Comparison of ENCODE assay signal across 21 mouse cellular contexts in the genomic region with DNA sequence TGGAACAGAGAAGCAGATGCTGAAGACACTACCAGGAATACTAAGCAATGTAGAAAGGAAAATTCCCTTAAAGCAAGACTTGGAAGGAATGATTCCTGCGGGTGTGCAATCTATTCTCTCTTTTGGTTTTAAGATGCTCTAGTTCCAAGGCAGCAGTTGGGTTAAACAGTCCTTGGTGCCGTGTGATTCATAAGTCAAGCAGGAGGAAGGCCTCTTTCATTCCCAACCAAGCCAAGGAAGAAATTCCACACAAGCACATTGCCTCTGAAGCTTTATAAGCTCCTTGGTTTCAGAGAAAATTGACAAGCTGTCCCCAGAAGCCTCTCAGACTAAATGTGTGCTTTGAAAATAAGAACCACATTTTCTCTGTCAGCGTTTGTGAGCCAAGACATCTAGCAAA.
A peak's percentile ranks its signal among the peaks of the same experiment; 100 is the strongest.
DNase-seq lines count a peak whose midpoint lies in the region; ATAC-seq and TF ChIP-seq lines count a peak whose summit lies in the region.
"Had no signal": no experiment of that assay in that cellular context is flagged by ENCODE, and none has a peak within 500 bp of the region (broad histone marks: within the 10 kb centered on the region; RNA-seq: fewer than 3 reads in every experiment).

No protein-coding gene starts in this region.

- WGBS in forebrain, postnatal 0 days: 54% methylated on average over 3 of the region's 3 CpGs
- WGBS in forebrain, embryonic 14.5 days: 72% methylated on average over 3 of the region's 3 CpGs
- WGBS in lung, embryonic 14.5 days: 50% methylated on average over 3 of the region's 3 CpGs
- WGBS in lung, adult 2 months: 64% methylated on average over 3 of the region's 3 CpGs

- H3K9me3 ChIP-seq in forebrain, postnatal 0 days (ENCODE audit: low read length): no peaks in the 10 kb centered on the region
- H3K9me3 ChIP-seq in forebrain, embryonic 14.5 days (replicated peaks; ENCODE audit: control insufficient read depth, low read length): no peaks in the 10 kb centered on the region
- H3K9me3 ChIP-seq in lung, embryonic 14.5 days (ENCODE audit: low read depth, low read length): no peaks in the 10 kb centered on the region
- H3K9me3 ChIP-seq: heart, embryonic 10.5 days; liver, embryonic 15.5 days; neural tube, embryonic 15.5 days had no signal

- no peak overlapping the region for H3K4me3 ChIP-seq in forebrain, postnatal 0 days (ENCODE audit: low read depth, low read length)
- no peak overlapping the region for H3K4me3 ChIP-seq in forebrain, embryonic 14.5 days (ENCODE audit: low read depth, low read length)
- H3K4me3 ChIP-seq in lung, embryonic 14.5 days (ENCODE audit: low read depth, low read length): no peak overlapping the region
- no peak overlapping the region for H3K4me3 ChIP-seq in lung, adult 2 months (replicated peaks; ENCODE audit: extremely low read depth, low read depth, low read length)
- no peak overlapping the region for H3K4me3 ChIP-seq in cortical plate, adult 2 months (ENCODE audit: insufficient read depth, low read length)
- H3K4me3 ChIP-seq: heart, embryonic 10.5 days; liver, embryonic 15.5 days; myocyte; neural tube, embryonic 15.5 days had no signal

- H3K36me3 ChIP-seq in forebrain, postnatal 0 days (ENCODE audit: insufficient read depth): no peaks in the 10 kb centered on the region
- no peaks in the 10 kb centered on the region for H3K36me3 ChIP-seq in forebrain, embryonic 14.5 days (ENCODE audit: control insufficient read depth, insufficient read depth, low read length)
- no peaks in the 10 kb centered on the region for H3K36me3 ChIP-seq in lung, embryonic 14.5 days (ENCODE audit: insufficient read depth)
- H3K36me3 ChIP-seq: heart, embryonic 10.5 days; liver, embryonic 15.5 days; neural tube, embryonic 15.5 days had no signal

- no peaks in the 10 kb centered on the region for H3K4me1 ChIP-seq in forebrain, postnatal 0 days (ENCODE audit: insufficient read depth)
- no peaks in the 10 kb centered on the region for H3K4me1 ChIP-seq in forebrain, embryonic 14.5 days (ENCODE audit: control insufficient read depth, insufficient read depth, low read length)
- no peaks in the 10 kb centered on the region for H3K4me1 ChIP-seq in lung, embryonic 14.5 days (ENCODE audit: insufficient read depth)
- no peaks in the 10 kb centered on the region for H3K4me1 ChIP-seq in lung, adult 2 months (ENCODE audit: control insufficient read depth, insufficient read depth, low read length)
- H3K4me1 ChIP-seq in cortical plate, adult 2 months (ENCODE audit: control insufficient read depth, insufficient read depth, low read length): peaks cover 7% of the 10 kb centered on the region; the same call in 1 of the 2 replicates
- H3K4me1 ChIP-seq: heart, embryonic 10.5 days; liver, embryonic 15.5 days had no signal

- H3K4me2 ChIP-seq in forebrain, postnatal 0 days (ENCODE audit: low read depth): no peak overlapping the region
- no peak overlapping the region for H3K4me2 ChIP-seq in forebrain, embryonic 14.5 days (ENCODE audit: low read length)
- no peak overlapping the region for H3K4me2 ChIP-seq in lung, embryonic 14.5 days
- H3K4me2 ChIP-seq: liver, embryonic 15.5 days; midbrain, embryonic 11.5 days; neural tube, embryonic 15.5 days had no signal

- peak overlapping the region; percentile 67 for H3K27ac ChIP-seq in forebrain, postnatal 0 days (ENCODE audit: low read depth, low read length)
- no peak overlapping the region for H3K27ac ChIP-seq in forebrain, embryonic 14.5 days (ENCODE audit: low read depth, low read length)
- 0 out of 2 replicates have a peak overlapping the region, but pooled peaks have one; percentile 16 for H3K27ac ChIP-seq in lung, embryonic 14.5 days (ENCODE audit: low read depth)
- peak overlapping the region; percentile 3; the same call in 1 of the 2 replicates for H3K27ac ChIP-seq in cortical plate, adult 2 months (ENCODE audit: insufficient read depth, low read length)
- H3K27ac ChIP-seq: heart, embryonic 10.5 days; liver, embryonic 15.5 days; macrophage; neural tube, embryonic 15.5 days had no signal

- peak; percentile 70 for ATAC-seq in forebrain, postnatal 0 days
- no peak for ATAC-seq in forebrain, embryonic 14.5 days
- ATAC-seq in lung, embryonic 14.5 days (ENCODE audit: insufficient read depth): no peak
- ATAC-seq: activated CD4-positive, CD25-positive, alpha-beta regulatory T cell, adult 4 months; inflammation-experienced regulatory T-cells, adult 6 months; Patski had no signal

- H3K27me3 ChIP-seq in forebrain, postnatal 0 days (ENCODE audit: insufficient read depth, low read length): no peaks in the 10 kb centered on the region
- no peaks in the 10 kb centered on the region for H3K27me3 ChIP-seq in forebrain, embryonic 14.5 days (replicated peaks; ENCODE audit: control insufficient read depth, insufficient read depth, low read length)
- no peaks in the 10 kb centered on the region for H3K27me3 ChIP-seq in lung, embryonic 14.5 days (ENCODE audit: insufficient read depth, low read length)
- H3K27me3 ChIP-seq: liver, embryonic 15.5 days; neural tube, embryonic 15.5 days; Patski had no signal

- TF ChIP-seq POLR2A in lung, adult 2 months (IDR thresholded peaks at IDR 0.05; ENCODE audit: borderline replicate concordance, extremely low read depth, low read depth, low read length): no peak
- TF ChIP-seq POLR2A in cortical plate, adult 2 months (IDR thresholded peaks at IDR 0.05; ENCODE audit: extremely low read depth, insufficient read depth, low read length): no peak

- peak; percentile 49 for DNase-seq in forebrain, postnatal 0 days
- no peak for DNase-seq in forebrain, embryonic 14.5 days (ENCODE audit: low spot score)
- DNase-seq in lung, embryonic 14.5 days: peak; percentile 37
- DNase-seq in lung, adult 2 months: no peak
- peak; percentile 50 for DNase-seq in telencephalon, adult 2 months (ENCODE audit: low read depth, low spot score)
- DNase-seq in right cerebral cortex, postnatal 14 days: no peak
- DNase-seq: cerebellum, adult 9-11 months; heart, postnatal 14 days; kidney, postnatal 4 days; layer of hippocampus, postnatal 36 days; left cerebral cortex, postnatal 4 days had no signal

- H3K9ac ChIP-seq in forebrain, postnatal 0 days: no peak overlapping the region
- no peak overlapping the region for H3K9ac ChIP-seq in forebrain, embryonic 14.5 days (ENCODE audit: low read length)
- no peak overlapping the region for H3K9ac ChIP-seq in lung, embryonic 14.5 days
- H3K9ac ChIP-seq: liver, embryonic 15.5 days; neural tube, embryonic 15.5 days had no signal

- no peak for TF ChIP-seq CTCF in forebrain, postnatal 0 days (IDR thresholded peaks at IDR 0.05; ENCODE audit: low read depth)
- no peak for TF ChIP-seq CTCF in lung, embryonic 14.5 days (IDR thresholded peaks at IDR 0.05; ENCODE audit: low read depth)
- no peak for TF ChIP-seq CTCF in lung, adult 2 months (IDR thresholded peaks at IDR 0.05; ENCODE audit: insufficient read depth, low read length)
- TF ChIP-seq CTCF in cortical plate, adult 2 months (IDR thresholded peaks at IDR 0.05; ENCODE audit: extremely low read depth, insufficient read depth, low read length): no peak

Comparison
In these comparisons a context has a peak if more than half of its experiments do, and no peak if none do; other contexts are left out.
1. DNase-seq: peak in forebrain, postnatal 0 days (single experiment), lung, embryonic 14.5 days (single experiment) and telencephalon, adult 2 months (single experiment); none in forebrain, embryonic 14.5 days (single experiment), lung, adult 2 months (single experiment) and right cerebral cortex, postnatal 14 days (single experiment).